Mouse (Mus musculus) thymus, adult 2 months (tissue): ENCODE measurements around the gene Med11.

Experiments used
- CTCF ChIP-seq: fragments of 200-500 bp; IDR thresholded peaks from 2 replicates; pipeline ENCODE4 v1.5.1; 2012; ENCODE audit warnings: mild to moderate bottlenecking, control low read depth, low read length, moderate library complexity, borderline replicate concordance; ENCODE audit not compliant: control insufficient read depth, poor library complexity, insufficient read depth; ENCODE audit errors: extremely low read depth
- POLR2A ChIP-seq: fragments of 200-500 bp; IDR thresholded peaks from 2 replicates; pipeline ENCODE4 v1.6.1; 2012; ENCODE audit warnings: mild to moderate bottlenecking, low read length, control low read depth, moderate library complexity; ENCODE audit not compliant: control insufficient read depth, poor library complexity, insufficient read depth; ENCODE audit errors: extremely low read depth

DNA sequence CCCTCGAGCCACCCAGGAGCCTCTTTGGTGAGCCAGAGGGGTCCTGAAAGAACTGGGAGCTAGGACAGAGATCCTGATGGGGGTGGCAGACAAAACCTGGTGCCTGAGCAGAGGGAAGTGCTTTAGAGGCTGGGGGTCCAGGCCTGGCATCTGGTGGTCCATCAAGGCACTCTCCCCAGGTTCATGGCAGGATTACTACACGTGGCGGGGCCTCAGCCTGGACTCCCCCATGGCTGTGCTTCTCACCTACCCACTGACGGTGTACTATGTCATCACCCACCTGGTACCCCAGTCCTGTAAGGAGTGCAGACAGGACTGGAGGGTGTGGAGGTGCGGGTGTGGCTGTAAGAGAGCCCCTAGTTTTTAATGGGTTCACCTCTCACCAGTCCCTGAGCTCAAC, 12.3 kb downstream of the Med11 start:
- TF ChIP-seq CTCF (no peak), POLR2A (no peak)
